In the genomic region with DNA sequence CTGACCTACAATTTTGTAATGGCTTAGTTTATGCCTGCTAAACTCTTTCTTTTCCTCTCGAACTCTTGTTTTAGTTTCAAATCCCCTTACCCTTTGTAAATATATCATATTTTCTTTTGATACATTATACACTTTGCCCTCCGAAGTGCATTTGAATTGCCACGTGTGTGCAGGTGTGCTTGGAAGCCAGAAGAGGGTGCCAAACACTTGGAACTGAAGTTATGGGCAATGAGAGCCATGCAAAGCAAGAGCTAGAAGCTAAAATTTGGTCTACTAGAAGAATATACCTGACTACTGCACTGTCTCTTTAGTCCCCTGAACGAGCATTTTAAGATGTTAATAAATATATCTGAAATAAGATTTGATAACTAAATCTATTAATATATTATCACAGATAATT, we compare ENCODE assay signal across 15 mouse cellular contexts.
DNase-seq lines count a peak whose midpoint lies in the region; ATAC-seq and TF ChIP-seq lines count a peak whose summit lies in the region.
"Had no signal": no experiment of that assay in that cellular context is flagged by ENCODE, and none has a peak within 500 bp of the region (broad histone marks: within the 10 kb centered on the region; RNA-seq: fewer than 3 reads in every experiment).

No protein-coding gene starts in this region.

- WGBS in hindbrain, postnatal 0 days, result 59% methylated on average over 4 of the region's 4 CpGs
- 52% methylated on average over 4 of the region's 4 CpGs for WGBS in hindbrain, embryonic 13.5 days
- 54% methylated on average over 4 of the region's 4 CpGs for WGBS in midbrain, embryonic 14.5 days
- WGBS in midbrain, embryonic 16.5 days, result 57% methylated on average over 4 of the region's 4 CpGs

- H3K27me3 ChIP-seq in hindbrain, postnatal 0 days (ENCODE audit: insufficient read depth, low read length), result no peaks in the 10 kb centered on the region
- H3K27me3 ChIP-seq in hindbrain, embryonic 13.5 days, result no peaks in the 10 kb centered on the region
- no peaks in the 10 kb centered on the region for H3K27me3 ChIP-seq in midbrain, embryonic 14.5 days (ENCODE audit: control insufficient read depth, insufficient read depth, low read length)
- H3K27me3 ChIP-seq in midbrain, embryonic 16.5 days (ENCODE audit: control insufficient read depth, insufficient read depth, low read depth, low read length), result no peaks in the 10 kb centered on the region
- H3K27me3 ChIP-seq: CH12.LX; embryonic facial prominence, embryonic 15.5 days; lung, embryonic 15.5 days had no signal

- H3K4me2 ChIP-seq in hindbrain, postnatal 0 days (ENCODE audit: low read depth, low read length), result no peak overlapping the region
- H3K4me2 ChIP-seq in hindbrain, embryonic 13.5 days, result no peak overlapping the region
- H3K4me2 ChIP-seq in midbrain, embryonic 14.5 days (ENCODE audit: low read length), result no peak overlapping the region
- H3K4me2 ChIP-seq in midbrain, embryonic 16.5 days (ENCODE audit: low read length), result no peak overlapping the region
- H3K4me2 ChIP-seq: embryonic facial prominence, embryonic 15.5 days; lung, embryonic 15.5 days had no signal

- no peaks in the 10 kb centered on the region for H3K36me3 ChIP-seq in hindbrain, postnatal 0 days (ENCODE audit: insufficient read depth, low read length)
- no peaks in the 10 kb centered on the region for H3K36me3 ChIP-seq in hindbrain, embryonic 13.5 days
- no peaks in the 10 kb centered on the region for H3K36me3 ChIP-seq in midbrain, embryonic 14.5 days (ENCODE audit: control insufficient read depth, insufficient read depth, low read length)
- H3K36me3 ChIP-seq in midbrain, embryonic 16.5 days (ENCODE audit: control insufficient read depth, insufficient read depth, low read length), result no peaks in the 10 kb centered on the region
- H3K36me3 ChIP-seq: embryonic facial prominence, embryonic 15.5 days; lung, embryonic 15.5 days had no signal

- peak; percentile 70 for DNase-seq in hindbrain, postnatal 0 days (ENCODE audit: low spot score)
- peak; percentile 58 for DNase-seq in midbrain, embryonic 14.5 days
- peak; percentile 7 for DNase-seq in ZHBTc4 (ENCODE audit: low read depth, low spot score)
- DNase-seq in mesoderm, embryonic 11.5 days (ENCODE audit: low read depth, low spot score), result peak; percentile 10
- no peak for DNase-seq in adrenal gland, postnatal 14 days
- DNase-seq in lung, postnatal 36 days, result no peak
- DNase-seq: cerebellum, adult 11 months; heart, adult 2 months; kidney, postnatal 25 days; thymus, postnatal 25 days had no signal

- H3K27ac ChIP-seq in hindbrain, postnatal 0 days, result no peak overlapping the region
- no peak overlapping the region for H3K27ac ChIP-seq in hindbrain, embryonic 13.5 days
- no peak overlapping the region for H3K27ac ChIP-seq in midbrain, embryonic 14.5 days (replicated peaks; ENCODE audit: low read depth, low read length)
- H3K27ac ChIP-seq in midbrain, embryonic 16.5 days (ENCODE audit: low read length), result no peak overlapping the region
- H3K27ac ChIP-seq: embryonic facial prominence, embryonic 15.5 days; heart, adult 2 months; lung, embryonic 15.5 days had no signal

- no peak overlapping the region for H3K4me3 ChIP-seq in hindbrain, postnatal 0 days (ENCODE audit: low read length)
- no peak overlapping the region for H3K4me3 ChIP-seq in hindbrain, embryonic 13.5 days
- no peak overlapping the region for H3K4me3 ChIP-seq in midbrain, embryonic 14.5 days (replicated peaks; ENCODE audit: low read depth, low read length)
- no peak overlapping the region for H3K4me3 ChIP-seq in midbrain, embryonic 16.5 days (ENCODE audit: low read depth, low read length)
- H3K4me3 ChIP-seq: embryonic facial prominence, embryonic 15.5 days; heart, adult 2 months; lung, embryonic 15.5 days had no signal

- TF ChIP-seq CTCF in hindbrain, postnatal 0 days (IDR thresholded peaks at IDR 0.05; ENCODE audit: low read depth), result peak; percentile 66

- no peaks in the 10 kb centered on the region for H3K4me1 ChIP-seq in hindbrain, postnatal 0 days (ENCODE audit: insufficient read depth, low read length)
- H3K4me1 ChIP-seq in hindbrain, embryonic 13.5 days (replicated peaks), result no peaks in the 10 kb centered on the region
- no peaks in the 10 kb centered on the region for H3K4me1 ChIP-seq in midbrain, embryonic 14.5 days (ENCODE audit: control insufficient read depth, insufficient read depth, low read length)
- no peaks in the 10 kb centered on the region for H3K4me1 ChIP-seq in midbrain, embryonic 16.5 days (ENCODE audit: control insufficient read depth, insufficient read depth, low read length)
- H3K4me1 ChIP-seq: embryonic facial prominence, embryonic 15.5 days; lung, embryonic 15.5 days had no signal

- no peak overlapping the region for H3K9ac ChIP-seq in hindbrain, postnatal 0 days (replicated peaks; ENCODE audit: low read length)
- H3K9ac ChIP-seq in hindbrain, embryonic 13.5 days, result no peak overlapping the region
- H3K9ac ChIP-seq in midbrain, embryonic 14.5 days (replicated peaks; ENCODE audit: low read length), result no peak overlapping the region
- no peak overlapping the region for H3K9ac ChIP-seq in midbrain, embryonic 16.5 days (ENCODE audit: low read depth, low read length)
- H3K9ac ChIP-seq: embryonic facial prominence, embryonic 15.5 days; lung, embryonic 15.5 days had no signal

- no peak for ATAC-seq in hindbrain, postnatal 0 days
- no peak for ATAC-seq in hindbrain, embryonic 13.5 days (ENCODE audit: low FRiP score)
- no peak for ATAC-seq in midbrain, embryonic 14.5 days (ENCODE audit: low FRiP score, low TSS enrichment)
- ATAC-seq in midbrain, embryonic 16.5 days, result no peak

- no peaks in the 10 kb centered on the region for H3K9me3 ChIP-seq in hindbrain, postnatal 0 days (ENCODE audit: low read length)
- no peaks in the 10 kb centered on the region for H3K9me3 ChIP-seq in hindbrain, embryonic 13.5 days
- no peaks in the 10 kb centered on the region for H3K9me3 ChIP-seq in midbrain, embryonic 14.5 days (ENCODE audit: control insufficient read depth, low read length)
- no peaks in the 10 kb centered on the region for H3K9me3 ChIP-seq in midbrain, embryonic 16.5 days (replicated peaks; ENCODE audit: control insufficient read depth, low read length, poor library complexity, severe bottlenecking)
- H3K9me3 ChIP-seq: embryonic facial prominence, embryonic 15.5 days; lung, embryonic 15.5 days had no signal

Comparison
In these comparisons a context has a peak if more than half of its experiments do, and no peak if none do; other contexts are left out.
1. DNase-seq: peak in hindbrain, postnatal 0 days (single experiment), midbrain, embryonic 14.5 days (single experiment), ZHBTc4 (single experiment) and mesoderm, embryonic 11.5 days (single experiment); none in adrenal gland, postnatal 14 days (single experiment) and lung, postnatal 36 days (single experiment).